Mouse (Mus musculus) limb, embryonic 12.5 days (tissue): ENCODE data around the gene Nmt1. TPM values are rescaled to one million over a fixed set of nuclear protein-coding genes. Genes with fewer than 3 reads are reported as not detected.

ENCODE experiments used
- ATAC-seq: fragments of 200-750 bp; cut with Nextera tagmentation; 2 replicates; pipeline ENCODE4 v1.8.0; 2017; ENCODE audit warnings: low read depth, moderate TSS enrichment; ENCODE audit not compliant: insufficient number of reproducible peaks, insufficient read depth, low FRiP score, low TSS enrichment
- H3K27ac ChIP-seq: fragments of 300-500 bp; sonication (generic); 2 replicates; pipeline ENCODE4 v1.5.1; 2016; ENCODE audit warnings: mild to moderate bottlenecking, moderate library complexity
- H3K27me3 ChIP-seq: fragments of 300-500 bp; sonication (generic); 2 replicates; pipeline ENCODE4 v1.6.1; 2016; ENCODE audit warnings: mild to moderate bottlenecking, moderate library complexity
- H3K36me3 ChIP-seq: fragments of 300-500 bp; sonication (generic); 2 replicates; pipeline ENCODE4 v1.6.1; 2016; ENCODE audit warnings: mild to moderate bottlenecking, moderate library complexity
- H3K4me1 ChIP-seq: fragments of 300-500 bp; sonication (generic); replicated peaks from 2 replicates; pipeline ENCODE4 v1.6.1; 2016
- H3K4me2 ChIP-seq: fragments of 300-500 bp; sonication (generic); 2 replicates; pipeline ENCODE4 v1.6.1; 2016; ENCODE audit warnings: mild to moderate bottlenecking, moderate library complexity
- H3K4me3 ChIP-seq: fragments of 300-500 bp; sonication (generic); replicated peaks from 2 replicates; pipeline ENCODE4 v1.5.1; 2016; ENCODE audit warnings: mild to moderate bottlenecking
- H3K9ac ChIP-seq: fragments of 300-500 bp; sonication (generic); replicated peaks from 2 replicates; pipeline ENCODE4 v1.6.1; 2016; ENCODE audit warnings: mild to moderate bottlenecking, moderate library complexity
- H3K9me3 ChIP-seq: fragments of 300-500 bp; sonication (generic); 2 replicates; pipeline ENCODE4 v1.6.1; 2016; ENCODE audit warnings: mild to moderate bottlenecking, moderate library complexity
- WGBS: fragments of 180-500 bp; shearing (Covaris S2); methylation state at CpG from one replicate; pipeline ENCODE4 v1.1.7; 2016; 5-methylcytosine and 5-hydroxymethylcytosine counted together
- polyA plus RNA-seq: library from polyadenylated mRNA; unstranded; fragments of >200 nt; fragmentation: Nextera tagmentation; extraction: Ambion mirVana; gene quantifications from 2 replicates; pipeline ENCODE4 v1.2.1, GENCODE M21; 2016

Gene Nmt1
- polyA plus RNA-seq, 1 experiment from 2014 or later = 53.7 TPM

- Histone ChIP-seq H3K27ac (no peak overlapping the region), H3K9ac (peak overlapping the region; percentile 65), H3K4me1 (peaks cover 31% of the 10 kb centered on the region), H3K36me3 (no peaks in the 10 kb centered on the region), H3K4me2 (peak overlapping the region; percentile 85), H3K4me3 (peak overlapping the region; percentile 63), H3K27me3 (peaks cover 72% of the 10 kb centered on the region), H3K9me3 (no peaks in the 10 kb centered on the region)
- peak; percentile 12; the same call in 1 of the 2 replicates for ATAC-seq
- WGBS = 3% methylated on average over 30 of the region's 30 CpGs
Observed at GRCm38 (mm10) chr11:103101866-103102501, 74.0 kb downstream of the Nmt1 start.

GRCm38 (mm10) chr11:103102725-103103349 lies 74.8 kb downstream of the Nmt1 start:
- 2% methylated on average over 35 of the region's 35 CpGs for WGBS
- Histone ChIP-seq H3K4me3 (peak overlapping the region; percentile 63), H3K27me3 (peaks cover 67% of the 10 kb centered on the region), H3K9ac (peak overlapping the region; percentile 42; the same call in 1 of the 2 replicates), H3K27ac (0 out of 2 replicates have a peak overlapping the region, but pooled peaks have one; percentile 19), H3K4me2 (peak overlapping the region; percentile 85), H3K4me1 (peaks cover 22% of the 10 kb centered on the region), H3K9me3 (no peaks in the 10 kb centered on the region), H3K36me3 (no peaks in the 10 kb centered on the region)
- ATAC-seq = peak; percentile 76

- Histone ChIP-seq H3K4me1 (peaks cover 18% of the 10 kb centered on the region), H3K4me3 (peak overlapping the region; percentile 63), H3K4me2 (peak overlapping the region; percentile 85), H3K27me3 (peaks cover 62% of the 10 kb centered on the region), H3K27ac (no peak overlapping the region), H3K9me3 (no peaks in the 10 kb centered on the region), H3K36me3 (no peaks in the 10 kb centered on the region), H3K9ac (no peak overlapping the region)
- no peak for ATAC-seq
- 53% methylated on average over 8 of the region's 8 CpGs for WGBS
Observed at GRCm38 (mm10) chr11:103103621-103104020, 75.6 kb downstream of the Nmt1 start.

GRCm38 (mm10) chr11:103104469-103104868 lies 76.5 kb downstream of the Nmt1 start:
- Histone ChIP-seq H3K4me2 (no peak overlapping the region), H3K4me1 (peaks cover 11% of the 10 kb centered on the region), H3K27me3 (peaks cover 54% of the 10 kb centered on the region), H3K9me3 (no peaks in the 10 kb centered on the region), H3K4me3 (no peak overlapping the region), H3K27ac (no peak overlapping the region), H3K36me3 (no peaks in the 10 kb centered on the region), H3K9ac (no peak overlapping the region)
- ATAC-seq = no peak
- WGBS = 79% methylated on average over 7 of the region's 7 CpGs

GRCm38 (mm10) chr11:103105180-103105725 lies 77.3 kb downstream of the Nmt1 start:
- no peaks in the 10 kb centered on the region for H3K9me3 ChIP-seq
- H3K9ac ChIP-seq = no peak overlapping the region
- peaks cover 11% of the 10 kb centered on the region for H3K4me1 ChIP-seq
- no peaks in the 10 kb centered on the region for H3K36me3 ChIP-seq
- H3K4me3 ChIP-seq = no peak overlapping the region
- 54% methylated on average over 13 of the region's 14 CpGs for WGBS
- H3K27me3 ChIP-seq = peaks cover 46% of the 10 kb centered on the region
- H3K27ac ChIP-seq = no peak overlapping the region
- H3K4me2 ChIP-seq = no peak overlapping the region
- no peak for ATAC-seq

GRCm38 (mm10) chr11:103105810-103106209 lies 77.8 kb downstream of the Nmt1 start:
- H3K27ac ChIP-seq = no peak overlapping the region
- H3K4me3 ChIP-seq = no peak overlapping the region
- H3K9me3 ChIP-seq = no peaks in the 10 kb centered on the region
- peaks cover 11% of the 10 kb centered on the region for H3K4me1 ChIP-seq
- no peak overlapping the region for H3K9ac ChIP-seq
- peaks cover 41% of the 10 kb centered on the region for H3K27me3 ChIP-seq
- H3K4me2 ChIP-seq = no peak overlapping the region
- no peak for ATAC-seq
- WGBS = 86% methylated on average over 6 of the region's 6 CpGs
- H3K36me3 ChIP-seq = no peaks in the 10 kb centered on the region

GRCm38 (mm10) chr11:103106386-103106785 lies 78.4 kb downstream of the Nmt1 start:
- Histone ChIP-seq H3K36me3 (no peaks in the 10 kb centered on the region), H3K4me3 (no peak overlapping the region), H3K9me3 (no peaks in the 10 kb centered on the region), H3K27ac (no peak overlapping the region), H3K4me1 (peaks cover 10% of the 10 kb centered on the region), H3K27me3 (peaks cover 40% of the 10 kb centered on the region), H3K4me2 (no peak overlapping the region), H3K9ac (no peak overlapping the region)
- WGBS = 68% methylated on average over 4 of the region's 4 CpGs
- no peak for ATAC-seq

- Histone ChIP-seq H3K9me3 (no peaks in the 10 kb centered on the region), H3K36me3 (no peaks in the 10 kb centered on the region), H3K4me3 (peak overlapping the region; percentile 43), H3K9ac (peak overlapping the region; percentile 66), H3K4me2 (peak overlapping the region; percentile 80), H3K27me3 (peaks cover 19% of the 10 kb centered on the region), H3K27ac (peak overlapping the region; percentile 69; the same call in 1 of the 2 replicates), H3K4me1 (peaks cover 22% of the 10 kb centered on the region)
- ATAC-seq = no peak
- WGBS = 13% methylated on average over 10 of the region's 10 CpGs
Observed at GRCm38 (mm10) chr11:103111301-103111700, 83.3 kb downstream of the Nmt1 start.

- Histone ChIP-seq H3K4me2 (peak overlapping the region; percentile 80), H3K36me3 (no peaks in the 10 kb centered on the region), H3K4me1 (peaks cover 26% of the 10 kb centered on the region), H3K9ac (peak overlapping the region; percentile 66), H3K9me3 (no peaks in the 10 kb centered on the region), H3K4me3 (peak overlapping the region; percentile 43), H3K27ac (peak overlapping the region; percentile 69), H3K27me3 (peaks cover 19% of the 10 kb centered on the region)
- no peak for ATAC-seq
- 1% methylated on average over 28 of the region's 28 CpGs for WGBS
Observed at GRCm38 (mm10) chr11:103111881-103112551, 84.0 kb downstream of the Nmt1 start.

- 14% methylated on average over 9 of the region's 9 CpGs for WGBS
- H3K27ac ChIP-seq = 0 out of 2 replicates have a peak overlapping the region, but pooled peaks have one; percentile 69
Observed at GRCm38 (mm10) chr11:103112552-103112912, 84.5 kb downstream of the Nmt1 start.

GRCm38 (mm10) chr11:103113005-103113404 lies 85.0 kb downstream of the Nmt1 start:
- peaks cover 28% of the 10 kb centered on the region for H3K4me1 ChIP-seq
- 0 out of 2 replicates have a peak overlapping the region, but pooled peaks have one; percentile 43 for H3K4me3 ChIP-seq
- no peaks in the 10 kb centered on the region for H3K9me3 ChIP-seq
- no peak for ATAC-seq
- 43% methylated on average over 12 of the region's 12 CpGs for WGBS
- H3K36me3 ChIP-seq = no peaks in the 10 kb centered on the region
- H3K9ac ChIP-seq = no peak overlapping the region
- H3K27ac ChIP-seq = 0 out of 2 replicates have a peak overlapping the region, but pooled peaks have one; percentile 69
- H3K27me3 ChIP-seq = peaks cover 19% of the 10 kb centered on the region
- H3K4me2 ChIP-seq = peak overlapping the region; percentile 80

More at GRCm38 (mm10) chr11:103112552-103112912, 84.5 kb downstream of the Nmt1 start:
- ATAC-seq = no peak
- Histone ChIP-seq H3K4me3 (peak overlapping the region; percentile 43), H3K9me3 (no peaks in the 10 kb centered on the region), H3K4me2 (peak overlapping the region; percentile 80), H3K36me3 (no peaks in the 10 kb centered on the region), H3K4me1 (peaks cover 28% of the 10 kb centered on the region), H3K27me3 (peaks cover 19% of the 10 kb centered on the region), H3K9ac (peak overlapping the region; percentile 66)
